Mouse (Mus musculus) MN1 (cell line): Measurements from ENCODE around the gene Ddx41.

Experiments used
- DNase-seq: peaks from one replicate; pipeline ENCODE4 v3.0.0-alpha.2; 2016; ENCODE audit warnings: low spot score

Gene Ddx41

DNA sequence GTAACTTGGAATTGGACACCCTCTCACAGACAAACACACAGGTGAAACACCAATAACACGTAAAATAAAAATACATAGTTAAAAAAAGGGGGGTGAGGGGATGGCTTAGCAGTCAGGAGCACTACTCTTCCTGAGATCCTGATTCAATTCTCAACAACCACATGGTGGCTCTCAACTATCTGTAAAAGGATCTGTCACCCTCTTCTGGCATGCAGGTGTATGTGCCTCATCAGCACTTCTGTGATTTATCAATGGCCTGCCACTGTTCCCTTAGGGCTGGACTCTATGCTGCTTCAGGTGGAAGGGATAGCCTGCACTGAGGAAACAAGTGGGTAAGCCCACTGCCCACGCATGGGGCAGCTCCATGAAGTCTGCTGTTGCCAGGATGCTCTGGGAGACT is 4.5 kb upstream of the Ddx41 start:
- DNase-seq = no peak

DNA sequence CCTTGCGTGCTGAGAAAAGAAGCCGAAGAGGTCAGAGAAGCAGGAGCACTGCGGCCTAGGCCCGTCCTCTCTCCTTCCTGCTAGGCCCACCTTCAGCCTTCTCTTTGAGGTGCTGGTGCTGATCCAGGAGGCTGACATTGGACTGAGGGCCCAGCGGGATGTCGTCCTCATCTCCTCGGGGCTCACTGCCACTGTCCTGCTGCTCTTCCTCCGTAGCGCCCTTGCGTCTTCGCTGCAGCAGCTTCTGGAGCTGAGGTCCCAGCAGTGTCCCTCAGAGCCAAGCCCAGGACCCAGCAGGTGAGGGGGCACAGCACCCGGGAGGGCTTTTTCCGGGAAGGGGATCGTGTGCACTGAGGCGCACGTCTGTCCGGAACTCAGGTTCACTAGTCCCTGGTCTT is 663 bp downstream of the Ddx41 start:
- DNase-seq = peak; percentile 19

DNA sequence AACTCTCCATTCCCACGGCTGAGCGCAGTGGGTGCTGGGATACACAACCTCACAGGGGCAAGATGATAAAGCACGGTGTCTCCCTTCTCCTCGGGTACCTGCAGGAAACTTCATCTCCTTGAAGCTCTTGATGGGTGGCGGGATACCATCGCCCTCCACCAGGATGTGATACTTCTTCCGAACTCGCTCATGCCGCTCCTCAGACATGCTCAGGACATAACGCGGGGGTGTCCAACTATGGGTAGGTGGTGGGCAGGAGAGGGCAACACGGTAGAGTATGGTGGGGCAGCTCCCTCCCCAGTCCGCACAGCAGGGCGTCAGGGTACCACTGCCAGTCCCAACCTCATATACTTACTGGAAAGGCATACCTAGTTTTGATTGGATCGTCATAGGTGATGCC is 1.3 kb downstream of the Ddx41 start:
- no peak for DNase-seq

DNA sequence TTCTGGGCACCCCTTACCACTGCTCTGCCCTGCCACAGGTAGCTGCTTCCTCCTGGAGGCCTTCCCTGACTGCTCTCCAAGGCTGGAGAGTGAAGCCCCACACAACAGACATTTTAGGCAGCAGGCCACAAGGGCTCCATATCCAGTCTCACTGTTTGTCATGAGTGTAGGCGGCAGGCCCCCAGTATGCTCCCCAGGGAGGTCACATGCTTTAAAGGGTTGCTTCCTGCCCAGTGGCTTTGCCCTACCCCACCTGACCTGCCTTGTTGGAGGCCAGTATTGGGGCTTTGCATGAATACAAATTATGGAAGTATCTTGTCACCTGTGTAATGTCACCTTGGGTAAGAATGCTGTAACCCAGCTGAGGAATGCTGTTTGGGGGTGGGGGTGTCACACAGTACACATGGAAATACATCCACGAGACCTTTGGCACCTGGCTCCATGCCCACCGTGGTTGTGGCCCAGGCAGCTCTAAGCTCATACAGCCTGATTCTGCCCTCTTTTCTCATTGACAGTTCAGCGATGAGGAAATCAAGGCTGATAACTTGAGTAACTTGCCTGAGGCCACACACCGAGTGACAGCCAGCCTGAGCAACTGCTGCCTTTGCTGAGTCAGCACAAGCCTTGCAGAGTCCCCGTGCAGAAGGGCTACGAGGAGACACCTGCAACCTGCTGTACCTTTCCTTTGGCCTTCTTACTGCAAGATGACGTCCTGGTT is 7.1 kb downstream of the Ddx41 start, which contains the start of gene Dok3:
Gene Dok3, minus strand, starts transcription at position 99 of the 718 bp plus-strand sequence.
- DNase-seq = no peak

DNA sequence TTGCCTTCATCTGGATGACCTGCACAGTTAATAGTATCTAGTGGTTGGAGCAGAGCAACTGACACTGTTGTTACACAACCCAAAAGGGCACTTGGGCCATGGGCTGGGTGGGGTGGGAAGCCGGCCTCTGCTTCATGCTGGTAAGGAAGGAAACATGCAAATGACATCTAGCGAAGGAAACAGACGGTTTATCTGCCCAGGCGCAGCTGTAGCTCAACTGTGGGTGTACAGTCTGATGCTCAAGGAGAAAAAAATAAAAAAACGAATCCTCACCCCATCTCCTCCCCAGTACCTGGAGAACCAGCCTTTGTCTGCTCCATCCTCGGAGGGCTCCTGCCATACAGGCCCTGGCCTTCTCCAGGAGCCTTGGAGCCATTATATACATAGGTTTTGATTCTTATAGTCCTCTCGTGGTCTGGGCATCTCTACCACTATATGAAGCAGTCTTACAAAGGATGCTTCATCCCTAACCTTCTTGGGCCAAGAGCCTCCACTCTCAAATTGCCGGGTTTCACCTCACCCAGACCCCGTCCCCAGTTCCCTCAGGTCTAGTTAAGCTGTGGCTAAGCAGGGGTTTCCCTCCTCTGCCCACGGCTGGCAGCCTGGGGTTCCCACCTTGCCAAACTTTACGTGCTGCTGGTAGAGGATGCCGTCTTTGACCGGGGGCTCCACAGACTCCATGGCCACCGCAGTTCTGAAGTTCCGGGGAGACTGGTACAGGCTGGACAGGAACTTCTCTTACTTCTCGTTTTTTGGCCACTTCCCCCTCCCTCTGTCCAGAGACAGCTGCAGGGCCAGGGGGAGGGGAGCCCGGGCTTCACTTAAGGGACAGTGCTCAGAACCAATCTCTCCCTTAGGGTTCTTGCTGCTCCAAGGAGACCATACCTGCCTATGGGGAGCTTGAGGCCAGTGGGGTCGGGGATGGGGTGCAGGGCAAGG is 8.4 kb downstream of the Ddx41 start:
- DNase-seq = no peak

DNA sequence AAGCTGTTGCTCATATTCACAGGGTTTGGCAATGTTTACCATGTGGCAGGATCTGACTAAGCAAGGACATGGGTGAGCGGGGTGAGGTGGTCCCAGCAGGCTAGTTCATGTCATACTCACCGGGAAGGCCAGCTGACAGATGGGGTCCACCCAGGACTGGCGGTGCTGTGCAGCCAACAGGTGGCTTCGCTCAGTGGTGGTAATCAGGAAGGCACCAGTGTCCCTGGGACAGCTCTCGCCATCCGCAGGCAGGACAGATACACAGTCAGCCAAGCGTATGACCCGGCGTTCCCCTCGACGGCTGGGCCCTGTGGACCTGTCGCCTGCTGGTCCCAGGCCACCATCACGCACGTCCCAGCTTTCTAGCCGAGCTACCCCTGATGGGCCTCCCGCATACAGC is 9.2 kb downstream of the Ddx41 start:
- no peak for DNase-seq

DNA sequence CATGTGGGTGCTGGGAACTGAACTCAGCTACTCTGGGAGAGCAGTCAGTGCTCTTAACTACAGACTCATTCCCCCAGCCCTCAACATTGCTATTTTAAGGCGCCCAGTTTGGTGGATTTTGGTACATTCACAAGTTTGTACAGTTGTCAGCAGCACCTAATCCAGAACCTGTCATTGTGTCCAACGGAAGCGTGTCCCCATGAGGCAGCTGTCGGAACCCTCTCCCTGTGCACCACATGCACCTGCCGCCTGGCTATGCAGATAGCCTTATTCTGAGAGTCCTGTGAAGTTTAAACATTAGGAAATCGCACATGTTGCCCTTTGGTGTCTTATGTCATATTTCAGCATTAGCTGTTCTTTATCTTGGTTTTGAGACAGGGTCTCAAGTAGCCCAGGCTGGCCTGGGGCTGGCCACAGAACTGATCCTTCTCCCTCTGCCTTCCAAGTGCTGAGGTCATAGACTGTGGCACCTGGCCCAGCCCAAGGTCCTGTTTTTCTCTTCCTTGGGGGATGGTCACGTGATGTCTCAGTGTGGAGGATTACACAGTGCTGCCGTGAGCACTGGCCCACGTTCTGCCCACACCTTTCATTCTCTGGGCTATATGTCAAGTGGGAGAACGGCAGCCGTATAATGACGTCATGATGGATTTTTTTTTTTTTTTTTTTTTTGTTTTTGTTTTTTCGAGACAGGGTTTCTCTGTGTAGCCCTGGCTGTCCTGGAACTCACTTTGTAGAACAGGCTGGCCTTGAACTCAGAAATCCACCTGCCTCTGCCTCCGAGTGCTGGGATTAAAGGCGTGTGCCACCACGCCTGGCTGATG is 10.5 kb downstream of the Ddx41 start:
- peak; percentile 55 for DNase-seq

DNA sequence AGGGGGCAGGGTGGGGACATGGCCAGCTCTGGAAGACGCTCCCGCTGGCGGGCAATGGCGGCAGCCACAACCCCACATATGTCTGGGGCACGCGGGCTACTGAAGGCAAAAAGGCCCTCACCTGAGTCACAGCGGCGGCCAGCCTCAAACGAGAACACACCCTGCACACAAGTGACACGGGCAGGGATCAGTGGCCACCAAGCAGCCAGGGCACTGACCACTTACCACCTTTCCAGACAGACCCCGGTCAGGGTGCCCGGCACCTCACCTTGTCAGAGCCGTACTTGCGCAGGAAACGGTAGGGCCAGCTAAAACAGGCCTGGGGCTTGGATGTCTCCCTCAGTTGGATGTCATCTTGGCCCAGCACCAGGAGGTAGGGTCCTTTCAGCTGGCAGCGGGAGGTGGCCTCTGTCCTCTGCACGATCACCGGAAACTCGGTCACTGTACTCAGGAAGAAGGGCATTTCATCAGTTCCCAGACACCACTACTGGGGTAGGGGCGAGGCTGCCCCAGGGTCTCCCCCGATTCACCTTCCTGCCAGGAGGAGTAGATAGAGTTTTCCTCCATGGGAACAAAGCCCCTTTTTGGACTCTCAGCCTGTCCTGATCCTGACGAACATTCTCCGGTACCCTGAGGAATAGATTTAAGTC is 12.4 kb downstream of the Ddx41 start:
- DNase-seq = no peak

DNA sequence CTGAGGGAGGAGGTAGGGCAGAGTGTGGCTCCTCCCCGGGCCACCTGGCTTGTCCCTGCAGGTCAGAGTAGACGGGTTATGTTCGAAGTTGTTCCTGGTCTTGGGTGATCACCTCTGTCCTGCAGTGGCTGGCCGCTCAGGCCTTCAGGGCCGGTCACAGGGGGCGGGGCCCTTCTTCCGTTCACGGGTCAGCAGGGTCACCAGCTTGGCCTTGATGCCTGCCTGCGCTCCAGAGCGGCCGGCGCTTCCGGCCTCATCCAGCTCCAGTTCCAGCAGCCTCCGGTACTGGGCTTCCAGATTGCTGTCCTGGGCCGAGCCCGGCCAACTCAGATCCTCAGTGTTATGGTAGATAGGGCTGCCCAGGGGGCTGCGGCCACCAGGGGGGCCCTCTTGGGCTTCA is 13.2 kb downstream of the Ddx41 start:
- no peak for DNase-seq

DNA sequence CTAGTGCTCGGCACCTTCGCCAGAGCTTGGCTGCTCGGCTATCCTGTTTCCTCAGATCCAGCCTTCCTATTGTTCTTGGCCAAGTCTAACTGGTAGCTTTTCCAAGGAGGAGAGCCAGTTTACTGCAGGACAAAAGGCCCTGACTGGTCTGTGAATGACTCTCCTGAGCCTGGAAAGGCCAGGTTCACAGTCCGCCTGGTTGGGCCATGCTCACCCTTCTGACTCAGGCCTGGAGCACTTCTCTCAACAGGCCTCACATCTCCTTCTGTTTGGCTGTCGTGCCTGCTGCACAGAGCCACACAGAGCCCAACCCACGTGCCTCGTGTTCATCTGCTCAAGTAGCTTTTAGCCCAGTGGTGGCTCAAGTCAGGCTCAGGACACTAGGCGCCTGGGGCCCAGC is 13.7 kb downstream of the Ddx41 start:
- no peak for DNase-seq

DNA sequence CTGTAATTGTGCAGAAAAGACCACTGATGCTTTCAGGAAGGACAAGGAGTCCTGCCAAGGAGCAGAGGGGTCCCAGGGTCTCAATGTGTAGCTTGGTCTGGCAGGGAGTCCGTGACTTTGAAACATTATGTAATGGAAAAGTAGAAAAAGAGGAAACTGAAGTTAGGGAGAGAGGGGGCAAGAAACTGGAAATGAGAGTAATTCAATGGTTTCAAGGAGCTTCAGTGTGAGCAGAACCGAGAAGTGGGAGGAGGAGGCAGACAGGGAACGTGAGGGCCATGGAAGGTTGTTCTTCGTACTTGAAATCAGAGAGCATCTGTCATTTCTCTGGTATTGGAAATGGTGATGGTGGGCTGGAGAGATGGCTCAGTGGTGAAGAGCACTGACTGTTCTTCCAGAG is 16.9 kb downstream of the Ddx41 start:
- DNase-seq = no peak

DNA sequence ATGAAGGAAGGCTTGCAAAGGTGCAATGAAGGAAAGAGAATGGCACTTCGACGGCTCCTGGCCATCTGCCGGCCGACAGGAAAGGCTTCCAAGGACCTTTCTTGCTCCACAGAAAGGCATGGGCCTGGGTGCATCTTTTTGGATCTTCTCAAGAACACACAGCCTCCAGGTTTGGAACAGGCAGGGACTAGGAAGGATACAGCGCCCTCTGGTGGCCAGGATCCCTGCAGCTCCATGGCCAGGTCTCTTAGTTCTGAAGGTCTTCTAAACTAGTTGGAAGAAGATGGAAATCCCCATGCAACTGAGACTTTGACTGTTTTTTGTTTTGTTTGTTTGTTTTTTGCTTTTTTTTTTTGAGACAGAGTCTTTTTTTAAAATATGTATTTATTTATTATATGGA is 19.5 kb downstream of the Ddx41 start:
- peak; percentile 86 for DNase-seq

DNA sequence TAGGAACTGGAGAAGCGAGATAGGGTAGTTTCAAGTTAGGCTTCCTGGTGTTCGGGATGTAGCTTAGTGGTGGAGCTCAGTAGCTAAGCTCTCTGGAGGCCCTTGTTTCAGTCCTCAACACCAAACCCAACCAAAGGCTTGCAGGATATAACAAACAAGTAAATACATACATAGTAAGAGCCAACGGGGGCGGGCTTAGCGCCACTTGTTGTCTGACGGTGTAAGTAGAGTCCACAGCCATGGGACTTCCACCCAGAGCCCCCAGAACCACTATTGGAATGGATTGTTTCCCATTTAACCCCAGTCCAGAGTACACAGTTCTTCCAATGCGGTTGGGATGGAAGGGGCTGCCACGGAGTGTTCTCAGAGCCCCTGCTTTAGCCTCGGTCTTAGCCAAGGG is 22.6 kb downstream of the Ddx41 start:
- DNase-seq = no peak

DNA sequence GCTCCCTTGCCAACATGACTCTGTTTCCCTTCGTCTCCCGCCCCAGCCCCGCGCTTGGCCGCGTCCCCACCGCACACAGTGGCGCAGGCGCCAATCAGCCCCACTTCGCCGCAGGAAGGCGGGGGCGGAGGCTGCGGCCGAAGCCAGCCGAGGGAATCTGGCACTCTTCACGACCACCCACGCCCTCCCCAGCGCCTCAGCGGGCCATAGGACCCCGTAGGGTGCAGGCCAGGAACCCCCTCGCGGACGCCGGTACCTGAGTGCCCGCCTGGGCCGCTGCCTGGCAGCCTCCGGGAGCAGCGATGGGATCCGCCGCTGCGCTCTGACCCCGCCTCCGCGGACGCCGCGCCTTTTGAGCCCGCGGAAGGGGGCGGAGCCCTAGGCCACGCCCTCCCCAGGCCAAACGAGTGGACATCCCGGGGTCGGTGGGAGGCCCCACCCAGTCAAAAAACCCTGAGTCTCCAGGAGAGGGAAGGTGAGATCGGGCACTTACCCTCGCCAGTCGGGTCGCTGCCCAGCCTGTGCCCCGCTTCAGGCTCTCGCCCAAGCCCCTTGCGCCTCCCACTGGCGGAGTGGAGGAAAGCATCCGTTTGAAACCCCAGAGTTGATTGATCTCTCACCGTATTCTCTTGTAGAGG is 23.2 kb downstream of the Ddx41 start, which contains the start of gene Pdlim7:
Gene Pdlim7, minus strand, starts transcription at position 566 of the 638 bp plus-strand sequence.
- peak; percentile 97 for DNase-seq

DNA sequence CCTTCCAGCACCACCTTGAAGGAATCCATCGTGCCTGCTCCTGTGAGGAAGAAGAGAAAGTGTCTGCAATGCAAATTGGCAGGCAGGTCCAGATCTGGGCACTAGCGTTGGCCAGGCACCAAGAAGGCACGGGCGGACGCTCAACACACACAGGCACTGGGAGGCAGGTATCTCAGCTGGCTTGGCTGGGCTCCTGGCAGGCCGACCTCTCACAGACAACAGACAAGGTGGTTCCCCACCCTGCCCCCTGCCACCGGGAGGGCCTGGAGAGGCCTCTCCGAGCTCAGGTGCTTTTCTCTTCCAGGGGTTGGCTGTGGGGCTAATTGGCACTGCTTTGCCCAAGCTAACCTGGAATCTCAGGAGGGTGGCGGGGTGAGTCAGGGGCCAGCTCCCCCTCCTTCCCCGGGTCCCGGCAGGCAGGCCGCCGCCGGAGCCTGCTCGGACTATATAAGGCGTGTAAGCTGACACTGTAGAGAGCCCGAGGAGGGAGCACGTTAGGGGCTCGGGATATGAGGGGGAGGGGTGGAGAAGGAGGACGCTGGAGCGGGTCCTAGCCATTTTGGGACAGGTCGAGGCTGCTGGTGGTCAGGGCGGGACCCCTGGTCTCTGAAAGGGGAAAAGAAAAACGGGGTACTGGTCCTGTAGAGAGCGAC is 24.0 kb downstream of the Ddx41 start:
- peak; percentile 68 for DNase-seq

DNA sequence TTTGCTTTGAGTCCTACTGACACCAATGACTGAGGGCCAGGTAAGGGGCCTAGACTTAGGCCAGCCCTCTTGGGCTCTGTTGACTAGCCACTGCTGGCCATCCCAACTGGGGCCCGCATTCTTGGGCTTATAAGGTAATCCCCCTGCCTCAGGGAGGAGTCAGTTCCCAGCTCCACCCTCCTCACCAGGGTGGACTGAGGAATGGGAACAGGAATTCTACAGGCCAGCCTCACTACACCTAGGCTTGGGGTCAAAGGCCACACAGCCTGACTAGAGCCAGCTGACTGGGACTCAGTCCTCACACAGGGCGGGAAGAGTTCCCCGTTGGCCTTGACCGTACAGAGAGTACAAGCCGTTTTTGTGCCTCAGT is 25.0 kb downstream of the Ddx41 start:
- DNase-seq = no peak

DNA sequence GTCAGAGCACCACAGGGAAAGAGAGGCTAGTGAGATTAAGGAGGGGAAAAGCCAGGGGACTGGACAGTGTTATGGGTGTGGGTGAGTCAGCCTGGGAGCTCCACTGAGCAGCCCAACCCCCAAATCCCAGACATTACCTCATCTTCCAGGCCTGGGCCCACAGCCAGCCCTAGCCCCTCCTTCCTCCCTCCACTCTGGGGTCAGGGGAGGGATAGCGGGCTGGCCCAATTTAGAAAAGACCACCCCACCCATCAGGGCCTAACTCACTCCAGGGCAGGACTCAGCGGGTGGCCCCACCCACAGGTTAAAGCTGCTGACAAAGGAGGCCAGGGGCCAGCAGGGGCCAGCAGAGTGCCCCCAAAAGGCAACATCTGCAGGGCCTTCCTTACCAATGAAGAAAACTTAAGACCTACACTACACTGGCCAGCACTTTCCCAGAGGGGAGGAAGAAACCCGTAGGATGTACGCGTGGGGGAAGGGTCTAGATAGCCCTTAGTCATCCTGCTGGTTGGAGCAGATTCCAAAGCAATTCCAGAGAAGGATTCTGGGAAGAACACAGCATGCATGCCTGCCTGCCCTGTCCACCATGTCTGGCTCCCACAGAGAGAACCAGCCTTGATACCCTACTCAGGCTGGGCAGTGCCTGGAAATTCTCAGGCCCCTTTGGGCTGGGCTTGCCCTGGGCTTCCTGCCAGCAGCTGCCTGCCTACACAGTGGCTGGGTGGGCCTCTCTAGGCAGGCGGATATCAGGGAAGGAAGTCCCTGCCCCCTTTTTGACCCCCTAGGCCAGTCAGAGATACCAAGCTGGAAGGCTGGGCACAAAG is 25.6 kb downstream of the Ddx41 start:
- DNase-seq = peak; percentile 92

DNA sequence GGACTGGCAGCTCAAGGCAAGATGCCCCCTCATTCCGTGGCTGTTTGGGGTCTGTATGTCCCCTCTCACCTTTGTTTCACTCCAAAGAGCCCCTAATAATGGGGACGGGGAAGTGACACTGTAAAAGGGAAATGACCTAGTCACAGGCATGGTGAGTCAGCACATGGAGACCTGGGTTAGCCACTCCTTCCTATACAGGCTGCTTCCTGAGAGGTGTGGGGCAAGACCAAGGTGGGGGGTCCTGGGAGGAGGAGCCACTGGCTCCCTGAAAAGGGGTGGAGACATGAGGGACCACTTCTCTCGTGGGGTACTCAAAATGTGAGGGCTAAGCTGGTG is 26.2 kb downstream of the Ddx41 start:
- DNase-seq = no peak

DNA sequence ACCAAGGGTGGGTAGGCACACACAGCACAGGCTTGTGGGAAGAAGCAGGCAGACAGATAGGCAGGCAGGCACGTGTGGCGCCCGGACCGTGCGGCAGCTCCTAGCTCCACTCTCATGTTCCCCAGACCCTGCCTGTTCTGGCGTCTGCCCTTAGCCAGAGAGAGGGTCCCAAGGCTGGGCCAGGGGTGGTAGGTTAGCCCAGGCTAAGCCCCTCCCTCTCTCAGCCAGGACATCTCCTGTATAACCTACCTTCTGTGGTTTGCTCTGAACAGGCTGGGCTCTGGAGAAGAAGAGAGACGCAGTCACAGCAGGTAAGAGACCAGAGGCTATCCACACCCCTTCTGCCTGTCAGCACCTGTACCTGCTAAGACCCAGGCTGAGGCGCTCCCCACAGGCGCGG is 27.9 kb downstream of the Ddx41 start:
- DNase-seq = no peak

DNA sequence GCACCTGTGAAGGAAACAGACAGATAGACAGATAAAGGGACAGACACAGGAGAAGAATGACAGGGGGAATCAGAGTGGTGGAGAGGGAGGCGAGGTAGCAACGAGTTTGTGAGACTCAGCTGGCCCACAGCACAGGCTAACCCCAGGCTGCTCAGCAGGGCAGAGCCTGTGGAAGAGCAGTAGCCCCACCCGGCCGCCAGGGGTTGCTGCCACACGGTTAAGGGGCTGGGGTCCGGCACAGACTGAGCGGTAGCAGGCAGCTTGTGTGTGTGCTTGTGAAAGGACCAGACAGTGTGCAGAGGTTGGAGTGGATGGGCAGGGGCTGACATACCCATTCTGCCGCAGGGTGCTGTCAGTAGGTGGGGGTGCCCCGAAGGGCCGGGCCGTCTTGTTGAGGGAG is 28.6 kb downstream of the Ddx41 start:
- no peak for DNase-seq
